Mouse (Mus musculus) ovary, postnatal 10 days (tissue): ENCODE measurements at regions not wholly inside any gene's neighbourhood (a gene's known extent, or its start where the extent isn't known, plus 50 kb on each side); places are given as distances from the start of the nearest gene placed in this dataset.

ENCODE experiments used
- DNase-seq: peaks from one replicate; pipeline ENCODE4 v3.0.0; 2022; ENCODE audit warnings: low spot score

GRCm38 (mm10) chr2:117543301-117543782 is 200.5 kb upstream of the Rasgrp1 start:
- no peak for DNase-seq

GRCm38 (mm10) chr2:117548273-117548672 is 205.5 kb upstream of the Rasgrp1 start:
- no peak for DNase-seq

- DNase-seq: no peak
These were observed 213.5 kb upstream of the Rasgrp1 start for GRCm38 (mm10) chr2:117556301-117556700.

- DNase-seq: no peak
These were observed 228.2 kb upstream of the Rasgrp1 start for GRCm38 (mm10) chr2:117570987-117571386.

- no peak for DNase-seq
These were observed 244.6 kb upstream of the Rasgrp1 start for GRCm38 (mm10) chr2:117587381-117587780.

- DNase-seq: no peak
These were observed 252.2 kb upstream of the Rasgrp1 start for GRCm38 (mm10) chr2:117595028-117595427.

GRCm38 (mm10) chr2:117597573-117597972 is 254.8 kb upstream of the Rasgrp1 start:
- no peak for DNase-seq

- DNase-seq: no peak
These were observed 272.0 kb upstream of the Rasgrp1 start for GRCm38 (mm10) chr2:117614772-117615171.

- DNase-seq: no peak
These were observed 275.3 kb upstream of the Rasgrp1 start for GRCm38 (mm10) chr2:117618063-117618462.

GRCm38 (mm10) chr2:117623955-117624354 is 281.2 kb upstream of the Rasgrp1 start:
- DNase-seq: no peak

GRCm38 (mm10) chr2:117634906-117635305 is 292.1 kb upstream of the Rasgrp1 start:
- no peak for DNase-seq

- DNase-seq: no peak
These were observed 294.6 kb upstream of the Rasgrp1 start for GRCm38 (mm10) chr2:117637397-117637796.

- no peak for DNase-seq
These were observed 309.3 kb upstream of the Rasgrp1 start for GRCm38 (mm10) chr2:117652101-117652500.

- DNase-seq: no peak
These were observed 309.8 kb upstream of the Rasgrp1 start for GRCm38 (mm10) chr2:117652647-117653046.

GRCm38 (mm10) chr2:117656546-117657175 is 313.9 kb upstream of the Rasgrp1 start:
- DNase-seq: no peak

- no peak for DNase-seq
These were observed 317.6 kb upstream of the Rasgrp1 start for GRCm38 (mm10) chr2:117660217-117660924.

GRCm38 (mm10) chr2:117662653-117663052 is 319.9 kb upstream of the Rasgrp1 start:
- DNase-seq: no peak

GRCm38 (mm10) chr2:117666528-117666927 is 323.7 kb upstream of the Rasgrp1 start:
- DNase-seq: no peak

- no peak for DNase-seq
These were observed 325.3 kb upstream of the Rasgrp1 start for GRCm38 (mm10) chr2:117668137-117668536.

GRCm38 (mm10) chr2:117674877-117675276 is 332.1 kb upstream of the Rasgrp1 start:
- no peak for DNase-seq

- DNase-seq: no peak
These were observed 335.8 kb upstream of the Rasgrp1 start for GRCm38 (mm10) chr2:117678650-117679049.

GRCm38 (mm10) chr2:117685836-117686453 is 343.1 kb upstream of the Rasgrp1 start:
- no peak for DNase-seq

- DNase-seq: no peak
These were observed 350.7 kb upstream of the Rasgrp1 start for GRCm38 (mm10) chr2:117693537-117693936.
